Mouse (Mus musculus) ES-E14 (cell line): Measurements from ENCODE around the gene Taldo1. TPM values are rescaled to one million over a fixed set of nuclear protein-coding genes. Genes with fewer than 3 reads are reported as not detected.

ENCODE experiments used
- DNase-seq: peaks from one replicate; pipeline ENCODE4 v3.0.0-alpha.2; 2013; ENCODE audit warnings: low read depth, low spot score
- H3K27ac ChIP-seq: 2 replicates; pipeline ENCODE4 v1.5.1; 2012; ENCODE audit warnings: low read depth, mild to moderate bottlenecking, low read length, moderate library complexity, mixed read lengths; ENCODE audit not compliant: poor library complexity, insufficient read depth, severe bottlenecking
- H3K36me3 ChIP-seq: 2 replicates; pipeline ENCODE4 v1.6.1; 2012; ENCODE audit warnings: mild to moderate bottlenecking, low read length, moderate library complexity, mixed read lengths; ENCODE audit not compliant: control insufficient read depth, poor library complexity, insufficient read depth, severe bottlenecking
- H3K4me1 ChIP-seq, 2 experiments: fragments of 150-350 bp in 1 of 2; sonication (generic) in 1 of 2; 2 replicates each; pipeline ENCODE4 v1.6.1; 2012; ENCODE audit warnings: low read length in 2 of 2, mild to moderate bottlenecking in 1 of 2, mixed read lengths in 1 of 2; ENCODE audit not compliant: control insufficient read depth in 2 of 2, insufficient read depth in 2 of 2, poor library complexity in 1 of 2
- H3K4me3 ChIP-seq, 2 experiments: fragments of 150-350 bp in 1 of 2; sonication (generic) in 1 of 2; 2 replicates each; pipeline ENCODE4 v1.5.1; 2012; ENCODE audit warnings: low read length in 2 of 2, low read depth in 1 of 2, mild to moderate bottlenecking in 1 of 2, mixed read lengths in 1 of 2; ENCODE audit not compliant: insufficient read depth in 1 of 2, poor library complexity in 1 of 2, severe bottlenecking in 1 of 2
- H3K9ac ChIP-seq: 2 replicates; pipeline ENCODE4 v1.6.1; 2012; ENCODE audit warnings: low read depth, mild to moderate bottlenecking, low read length, mixed read lengths; ENCODE audit not compliant: poor library complexity, insufficient read depth, severe bottlenecking
- H3K9me3 ChIP-seq: fragments of 150-350 bp; sonication (generic); 2 replicates; pipeline ENCODE4 v1.6.1; 2012; ENCODE audit warnings: low read depth, mild to moderate bottlenecking, low read length; ENCODE audit not compliant: control insufficient read depth, insufficient read depth
- CHD2 ChIP-seq: IDR thresholded peaks from 2 replicates; pipeline ENCODE4 v1.6.1; 2014; ENCODE audit warnings: mild to moderate bottlenecking, low read depth, low read length, inconsistent platforms
- HCFC1 ChIP-seq: IDR thresholded peaks from 2 replicates; pipeline ENCODE4 v1.6.1; 2012; ENCODE audit warnings: low read length, inconsistent platforms, borderline replicate concordance; ENCODE audit not compliant: insufficient read depth
- MAFK ChIP-seq: IDR thresholded peaks from 2 replicates; pipeline ENCODE4 v1.6.1; 2014; ENCODE audit warnings: mild to moderate bottlenecking, low read depth, low read length, inconsistent platforms; ENCODE audit not compliant: insufficient read depth
- ZC3H11A ChIP-seq: IDR thresholded peaks from 2 replicates; pipeline ENCODE4 v1.6.1; 2012; ENCODE audit warnings: low read depth, mild to moderate bottlenecking, inconsistent platforms, low read length, borderline replicate concordance
- ZNF384 ChIP-seq: IDR thresholded peaks from 2 replicates; pipeline ENCODE4 v1.6.1; 2012; ENCODE audit warnings: low read depth, low read length, inconsistent platforms
- in situ Hi-C, 2 experiments: fragments of 600-800 bp; cut with MboI; formaldehyde crosslinking; loops; one replicate each; pipeline ENCODE4 v1.15.1; 2025; ENCODE audit warnings: low sequenced_read_pairs in 2 of 2, inconsistent platforms in 1 of 2; ENCODE audit not compliant: unreplicated experiment in 2 of 2
- total RNA-seq: library from RNA; depleted of rRNA; stranded (reverse); fragments of 300-350 nt; gene quantifications from 2 replicates; pipeline ENCODE4 v1.2.3, GENCODE M21; 2012

The Taldo1 gene
- total RNA-seq, 1 experiment: 327 TPM

DNA sequence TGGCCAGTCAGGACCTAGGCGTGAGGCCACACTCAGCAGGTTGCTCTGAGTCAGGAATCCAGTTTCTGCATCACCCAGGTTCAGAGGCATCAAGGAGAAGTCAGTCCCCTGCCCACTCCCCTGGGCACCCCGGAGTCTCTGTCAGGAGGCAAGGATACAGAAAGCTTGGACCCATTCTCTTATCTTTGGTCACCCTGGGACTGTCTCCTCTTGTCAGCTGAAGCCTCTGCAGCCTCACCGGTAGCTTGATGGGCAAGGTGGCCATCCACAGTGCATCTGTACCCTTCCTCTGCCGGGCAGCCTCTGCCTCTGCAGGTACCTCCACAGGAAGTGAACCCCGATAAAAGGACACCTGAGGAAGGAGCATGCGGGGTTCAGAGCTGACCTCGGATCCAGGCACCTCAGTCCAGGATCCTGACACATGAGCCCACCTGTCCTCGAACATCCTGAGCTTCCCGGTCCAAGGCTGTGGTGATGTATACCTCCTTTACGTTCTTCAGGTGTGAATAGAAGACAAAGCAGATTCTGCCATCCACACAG is 47.2 kb downstream of the Taldo1 start:
- H3K4me1 ChIP-seq: peaks cover 4 to 34% of the 10 kb centered on the region in 2 experiments; a peak in 3 of 4 replicates
- no peak overlapping the region for H3K4me3 ChIP-seq
- no peaks in the 10 kb centered on the region for H3K9me3 ChIP-seq
- H3K27ac ChIP-seq: no peak overlapping the region
- DNase-seq: no peak
- in situ Hi-C loops: no loop called here
- TF ChIP-seq ZNF384 (no peak), MAFK (no peak), HCFC1 (no peak)
- no peak overlapping the region for H3K9ac ChIP-seq
- H3K36me3 ChIP-seq: peaks cover 48% of the 10 kb centered on the region

DNA sequence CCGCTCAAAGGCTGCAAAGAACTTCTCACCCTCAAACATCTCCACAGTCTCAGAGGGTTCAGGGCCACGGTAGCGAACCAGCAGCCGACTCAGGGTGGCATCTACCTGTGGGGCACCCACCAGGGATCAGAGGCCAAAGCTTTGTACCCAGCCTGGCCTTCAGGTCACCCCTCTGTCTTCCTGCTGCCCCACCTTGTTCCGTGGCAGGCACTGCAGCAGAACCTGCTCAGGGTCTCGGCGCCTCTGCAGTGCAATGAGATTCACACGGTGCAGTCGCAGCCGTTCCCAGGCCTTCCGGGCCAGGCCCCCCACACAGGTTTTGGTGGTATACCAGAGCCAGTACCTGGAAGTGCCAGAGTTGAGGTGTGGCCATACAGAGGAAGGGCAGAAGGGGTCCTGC is 47.8 kb downstream of the Taldo1 start:
- Histone ChIP-seq H3K4me3 (no peak overlapping the region), H3K36me3 (peaks cover 48% of the 10 kb centered on the region), H3K27ac (no peak overlapping the region), H3K9ac (no peak overlapping the region), H3K4me1 (peaks cover 4 to 28% of the 10 kb centered on the region in 2 experiments; a peak in 3 of 4 replicates), H3K9me3 (no peaks in the 10 kb centered on the region)
- in situ Hi-C loops: no loop called here
- TF ChIP-seq MAFK (no peak), ZC3H11A (no peak), HCFC1 (no peak), CHD2 (no peak)
- DNase-seq: no peak

DNA sequence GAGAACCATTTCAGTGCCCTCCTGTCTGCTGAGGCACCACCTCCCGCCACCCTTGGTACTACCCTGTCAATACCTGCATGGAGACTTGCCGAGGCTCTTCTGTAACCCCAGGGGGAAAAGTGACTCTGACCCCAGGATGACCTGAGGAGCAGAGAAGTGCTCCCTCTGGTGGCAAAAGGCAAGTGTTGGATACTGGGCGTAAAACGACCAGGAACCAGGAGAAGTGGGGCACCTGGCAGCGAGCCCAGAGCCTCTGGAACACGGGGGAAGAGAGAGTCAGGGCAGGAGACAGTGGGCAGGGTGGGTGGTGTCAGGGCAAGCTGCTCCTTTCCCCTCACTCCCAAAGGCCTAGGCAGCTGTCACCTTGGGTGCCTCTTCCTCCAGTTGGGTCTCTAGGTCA is 48.6 kb downstream of the Taldo1 start:
- in situ Hi-C loops: no loop called here
- H3K27ac ChIP-seq: no peak overlapping the region
- no peak for TF ChIP-seq MAFK
- TF ChIP-seq ZNF384: no peak
- TF ChIP-seq ZC3H11A: no peak
- no peak for TF ChIP-seq CHD2
- no peaks in the 10 kb centered on the region for H3K9me3 ChIP-seq
- peaks cover 48% of the 10 kb centered on the region for H3K36me3 ChIP-seq
- DNase-seq: peak; percentile 79
- peaks cover 4 to 23% of the 10 kb centered on the region in 2 experiments; a peak in 2 of 4 replicates for H3K4me1 ChIP-seq
- H3K9ac ChIP-seq: no peak overlapping the region
- no peak overlapping the region for H3K4me3 ChIP-seq

DNA sequence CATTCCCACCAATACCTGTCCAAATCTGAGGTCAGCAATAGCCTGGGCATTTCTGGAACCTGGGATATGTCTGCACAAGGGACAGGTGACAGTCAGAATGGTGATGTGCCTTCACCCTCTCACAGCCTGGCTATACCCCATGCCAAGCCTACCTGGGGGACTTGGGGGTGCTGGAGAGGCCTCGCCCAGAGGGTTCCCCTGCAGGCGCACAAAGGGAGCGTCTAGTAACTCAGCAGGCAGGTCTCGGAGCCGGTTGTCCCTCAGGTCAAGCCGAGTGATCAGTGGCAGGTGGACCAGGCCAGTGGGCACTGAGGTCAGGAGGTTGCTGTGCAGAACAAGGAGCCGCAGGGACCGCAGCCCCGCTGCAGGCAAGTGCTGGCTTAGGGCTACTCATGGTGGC is 49.5 kb downstream of the Taldo1 start:
- H3K9ac ChIP-seq: no peak overlapping the region
- H3K9me3 ChIP-seq: no peaks in the 10 kb centered on the region
- H3K4me1 ChIP-seq: peaks cover 3 to 16% of the 10 kb centered on the region in 2 experiments; a peak in 2 of 4 replicates
- in situ Hi-C loops: no loop called here
- no peak overlapping the region for H3K27ac ChIP-seq
- peaks cover 48% of the 10 kb centered on the region for H3K36me3 ChIP-seq
- no peak overlapping the region for H3K4me3 ChIP-seq
- TF ChIP-seq MAFK: no peak
- no peak for TF ChIP-seq ZC3H11A
- TF ChIP-seq CHD2: no peak
- TF ChIP-seq ZNF384: no peak
- no peak for TF ChIP-seq HCFC1
- DNase-seq: no peak

DNA sequence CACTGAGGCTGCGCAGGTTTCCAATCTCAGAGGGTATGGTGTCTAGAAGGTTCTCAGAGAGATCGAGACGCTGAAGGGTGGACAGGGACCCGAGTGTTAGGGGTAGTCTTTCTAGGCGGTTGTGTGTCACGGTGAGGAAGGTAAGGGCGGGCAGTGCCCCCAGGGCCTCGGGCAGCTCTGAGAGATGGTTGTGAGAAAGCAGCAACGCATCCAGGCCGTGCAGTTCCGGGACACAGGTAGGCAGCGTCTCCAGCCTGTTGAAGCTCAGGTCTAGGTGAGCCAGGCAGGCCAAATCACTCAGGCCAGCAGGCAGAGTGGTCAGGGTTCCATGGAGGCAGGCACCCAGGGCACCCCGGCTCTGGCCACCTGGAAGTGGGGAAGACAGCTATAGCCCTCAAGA is 50.2 kb downstream of the Taldo1 start:
- peaks cover 48% of the 10 kb centered on the region for H3K36me3 ChIP-seq
- in situ Hi-C loops: no loop called here
- no peak overlapping the region for H3K27ac ChIP-seq
- TF ChIP-seq ZC3H11A: no peak
- no peak for TF ChIP-seq MAFK
- no peak for TF ChIP-seq HCFC1
- TF ChIP-seq ZNF384: no peak
- no peak for TF ChIP-seq CHD2
- H3K4me3 ChIP-seq: peak overlapping the region; percentile 61 to 89
- peaks cover 0 to 15% of the 10 kb centered on the region in 2 experiments; a peak in 2 of 4 replicates for H3K4me1 ChIP-seq
- no peaks in the 10 kb centered on the region for H3K9me3 ChIP-seq
- peak overlapping the region; percentile 83; the same call in 1 of the 2 replicates for H3K9ac ChIP-seq
- no peak for DNase-seq
